Mouse (Mus musculus) layer of hippocampus, adult 11-12 months (tissue): ENCODE data around the gene Atp1b3.
A peak's percentile ranks its signal among the peaks of the same experiment; 100 is the strongest.
"Not testable (repeated sequence)": the region's sequence is repeated elsewhere in the genome, so short reads cannot be mapped to it uniquely, and the experiment has no call there.

Experiments used
- DNase-seq: peaks from one replicate; pipeline ENCODE4 v3.0.0; 2022; ENCODE audit warnings: low spot score

The Atp1b3 gene

GRCm38 (mm10) chr9:96363581-96364140 is 581 bp downstream of the Atp1b3 start:
- peak; percentile 67 for DNase-seq

DNA sequence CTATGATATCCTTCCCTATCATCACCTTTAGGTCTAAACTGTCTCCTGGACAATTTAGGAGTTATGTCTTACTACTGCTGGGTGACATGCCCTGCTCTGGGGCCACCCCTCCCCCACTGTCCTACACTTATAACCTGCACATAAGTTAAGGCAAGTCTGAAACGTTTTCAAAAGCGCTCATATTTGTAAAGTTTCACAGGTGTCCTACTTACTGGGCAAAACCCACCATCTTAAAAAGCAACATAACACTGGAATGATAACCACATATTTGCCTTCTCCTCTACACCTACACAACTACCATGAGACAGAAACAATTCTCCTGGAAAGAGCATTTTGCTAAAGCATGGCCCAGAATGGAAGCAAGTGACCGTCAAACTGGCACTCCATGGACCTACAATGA is 4.2 kb downstream of the Atp1b3 start:
- DNase-seq: no peak

DNA sequence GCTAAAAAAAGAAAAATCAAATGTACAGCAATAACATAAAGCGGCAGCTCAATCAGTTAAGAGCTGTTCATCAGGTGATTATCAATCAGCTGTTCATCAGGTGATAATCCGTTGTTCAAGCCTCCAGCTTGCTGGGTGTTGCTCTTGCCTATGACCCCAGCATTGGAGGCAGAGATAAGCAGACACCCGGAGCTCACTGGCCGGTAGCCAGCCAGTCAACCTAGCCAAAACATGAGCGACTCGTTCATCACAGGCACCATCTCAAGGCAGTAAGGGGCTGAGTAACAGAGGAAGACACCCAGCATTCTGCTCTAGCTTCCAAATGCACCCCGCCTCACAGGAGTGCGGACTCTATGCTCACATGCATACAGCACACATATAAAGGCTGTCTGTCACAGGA is 10.4 kb downstream of the Atp1b3 start:
- DNase-seq: no peak

GRCm38 (mm10) chr9:96353121-96353769 is 11.0 kb downstream of the Atp1b3 start:
- DNase-seq: no peak

DNA sequence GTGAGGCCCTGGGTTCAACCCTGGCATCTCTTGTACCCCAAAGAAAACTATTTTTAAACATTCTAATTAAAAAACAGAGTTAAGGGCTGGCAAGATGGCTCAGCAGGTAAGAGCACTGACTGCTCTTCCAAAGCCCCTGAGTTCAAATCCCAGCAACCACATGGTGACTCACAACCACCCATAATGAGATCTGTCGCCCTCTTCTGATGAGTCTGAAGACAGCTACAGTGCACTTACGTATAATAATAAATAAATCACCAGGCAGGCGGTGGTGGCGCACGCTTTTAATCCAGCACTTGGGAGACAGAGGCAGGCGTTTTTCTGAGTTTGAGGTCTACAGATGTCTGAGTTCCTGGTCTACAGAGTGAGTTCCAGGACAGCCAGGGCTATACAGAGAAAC is 12.5 kb downstream of the Atp1b3 start:
- not testable (repeated sequence) for DNase-seq

DNA sequence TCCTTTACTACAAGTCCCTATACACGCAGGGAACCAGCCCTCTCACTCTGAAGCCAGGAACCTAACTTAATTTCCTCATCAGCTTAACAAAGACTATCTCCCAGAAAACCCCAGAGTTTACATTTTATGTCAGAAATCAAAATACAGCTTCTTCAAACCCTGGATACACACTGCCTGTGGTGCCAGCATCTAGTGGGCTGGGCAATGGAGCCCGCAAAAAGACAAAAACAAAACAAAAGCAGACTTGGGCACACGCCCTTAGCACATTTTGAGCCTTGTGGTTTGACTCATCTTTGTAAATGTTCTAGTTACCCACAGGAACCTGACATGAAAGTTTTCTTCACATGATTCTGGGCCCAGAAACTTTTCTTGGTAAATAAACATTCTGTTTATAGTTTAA is 13.8 kb downstream of the Atp1b3 start:
- DNase-seq: no peak

- DNase-seq: peak; percentile 76
Observed at GRCm38 (mm10) chr9:96350010-96350409, 14.2 kb downstream of the Atp1b3 start.

GRCm38 (mm10) chr9:96348885-96349284 is 15.4 kb downstream of the Atp1b3 start:
- DNase-seq: no peak

DNA sequence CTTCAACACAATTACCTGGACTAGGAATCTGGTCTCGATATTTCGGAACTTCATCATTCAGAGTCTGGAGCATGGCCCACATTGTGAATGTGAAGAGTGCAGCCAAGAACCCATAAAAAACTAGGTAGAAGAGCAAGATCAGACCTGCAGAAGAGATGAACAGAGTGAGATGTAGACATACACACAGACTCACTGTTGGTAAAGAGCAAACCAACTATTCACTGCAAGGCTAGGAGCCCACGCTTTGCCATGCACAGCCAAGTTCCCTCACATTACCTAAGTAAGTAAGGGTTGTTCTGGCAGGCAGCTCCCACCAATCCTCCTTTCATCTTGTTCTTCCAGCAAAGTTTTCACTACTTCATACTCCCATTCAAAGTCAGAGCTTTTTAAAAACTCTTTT is 18.5 kb downstream of the Atp1b3 start:
- DNase-seq: no peak

DNA sequence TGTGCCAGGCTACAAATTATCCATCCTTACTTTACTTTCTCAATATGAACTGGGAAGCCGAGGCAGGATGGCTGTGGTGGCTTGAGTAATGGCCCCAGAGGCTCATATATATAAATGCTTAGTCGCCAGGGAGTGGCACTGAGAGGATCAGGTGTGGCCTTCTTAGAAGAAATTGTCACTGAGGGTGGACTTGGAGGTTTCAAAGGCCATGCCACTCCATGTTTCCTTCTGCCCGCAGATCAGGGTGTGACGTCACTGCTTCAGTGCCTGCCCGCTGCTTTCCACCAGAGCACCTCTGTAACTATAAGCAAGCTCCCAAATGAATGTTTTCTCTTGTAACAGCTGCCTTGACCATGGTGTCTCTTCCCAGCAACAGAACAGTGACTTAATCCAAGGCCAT is 33.1 kb downstream of the Atp1b3 start:
- no peak for DNase-seq

DNA sequence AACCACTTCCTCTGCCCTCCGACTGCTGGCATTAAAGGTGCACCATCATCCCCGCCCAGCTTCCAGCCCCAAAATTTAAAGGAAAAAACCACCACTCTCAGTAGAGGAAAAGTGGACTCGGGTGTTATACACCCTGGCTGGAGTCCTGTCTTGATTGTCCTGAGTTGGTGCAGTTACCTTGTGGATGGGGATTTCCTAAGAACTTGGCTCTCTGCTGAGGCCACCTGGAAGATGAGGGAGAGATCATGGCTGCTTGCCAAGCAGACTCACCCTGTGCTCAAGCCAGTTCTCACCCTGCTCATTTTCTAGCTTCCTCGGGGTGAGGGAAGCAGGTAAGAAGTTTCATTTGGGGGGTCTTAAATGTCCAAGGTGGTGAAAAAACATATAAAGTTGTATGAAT is 36.0 kb downstream of the Atp1b3 start:
- DNase-seq: no peak

GRCm38 (mm10) chr9:96326496-96326923 is 37.7 kb downstream of the Atp1b3 start:
- no peak for DNase-seq

GRCm38 (mm10) chr9:96324502-96324901 is 39.7 kb downstream of the Atp1b3 start:
- no peak for DNase-seq

- no peak for DNase-seq
Observed at GRCm38 (mm10) chr9:96322411-96323152, 41.7 kb downstream of the Atp1b3 start.

DNA sequence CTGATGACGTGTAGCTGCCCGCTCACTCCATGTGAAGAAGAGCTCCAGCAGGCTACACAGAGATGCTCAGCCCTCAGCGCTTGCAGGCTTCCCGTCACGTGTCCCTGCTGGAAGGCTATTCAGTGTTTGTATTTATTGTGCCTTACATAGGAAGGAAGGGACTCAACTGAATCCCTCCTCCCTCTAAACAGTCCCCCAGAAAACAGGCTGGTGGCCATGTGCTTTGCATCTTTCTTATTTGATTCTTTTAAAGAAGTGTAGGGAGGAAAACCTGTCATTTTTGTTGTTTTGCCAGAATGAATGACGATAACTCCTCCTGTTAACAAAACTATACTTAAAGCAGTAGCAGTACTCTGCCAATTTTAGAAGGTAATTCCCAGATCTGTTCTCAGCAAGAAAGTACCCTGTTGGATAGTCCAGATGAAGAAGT is 43.7 kb downstream of the Atp1b3 start:
- no peak for DNase-seq

- no peak for DNase-seq
Observed at GRCm38 (mm10) chr9:96319333-96319732, 44.9 kb downstream of the Atp1b3 start.

DNA sequence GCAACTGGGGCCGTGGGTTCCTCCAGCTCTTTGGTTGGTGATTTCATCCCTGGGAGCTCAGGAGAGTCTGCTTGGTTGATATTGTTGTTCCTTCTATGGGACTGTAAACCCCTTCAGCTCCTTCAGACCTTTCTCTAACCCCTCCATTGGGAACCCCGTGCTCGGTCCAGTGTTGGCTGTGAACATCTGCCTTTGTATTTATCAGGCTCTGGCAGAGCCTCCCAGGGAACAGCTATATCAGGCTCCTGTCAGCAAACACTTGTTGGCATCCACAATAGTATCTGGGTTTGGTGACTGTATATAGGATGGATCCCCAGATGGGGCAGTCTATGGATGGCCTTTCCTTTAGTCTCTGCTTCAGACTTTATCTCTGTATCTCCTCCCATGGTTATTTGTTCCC is 52.2 kb downstream of the Atp1b3 start:
- no peak for DNase-seq

GRCm38 (mm10) chr9:96308816-96309215 is 55.4 kb downstream of the Atp1b3 start:
- no peak for DNase-seq

DNA sequence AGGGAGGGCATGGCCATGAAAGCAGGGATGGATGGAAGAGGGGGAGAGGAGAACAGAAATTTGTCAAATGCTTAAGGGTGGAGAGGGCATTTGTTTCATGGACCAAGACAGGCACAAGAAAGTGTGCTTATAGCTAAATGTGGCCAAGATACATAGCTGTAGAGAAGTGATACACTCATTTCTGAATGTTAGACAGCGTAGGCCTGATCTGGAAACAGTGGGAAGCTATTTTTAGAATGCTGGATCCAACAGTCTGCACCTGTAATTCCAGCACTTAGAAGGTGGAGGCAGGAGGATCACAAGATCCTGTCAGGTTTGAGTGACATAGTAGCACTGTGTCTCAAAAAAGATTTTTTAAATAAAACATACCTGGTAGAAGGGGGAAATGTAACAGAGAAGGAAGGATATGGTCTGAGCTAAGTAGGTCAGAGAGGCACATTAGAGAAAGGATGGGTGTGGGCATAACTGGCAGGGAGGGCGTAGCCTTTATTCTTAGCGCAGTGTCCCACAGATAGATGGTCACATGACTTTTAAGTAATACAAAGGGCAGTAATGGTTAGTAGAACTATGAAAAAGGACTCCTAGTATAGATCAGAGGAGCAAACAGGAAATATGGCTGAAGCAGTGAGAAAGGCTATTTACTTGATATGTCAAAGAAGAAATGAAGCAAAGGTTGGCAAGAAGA is 64.8 kb downstream of the Atp1b3 start:
- no peak for DNase-seq

DNA sequence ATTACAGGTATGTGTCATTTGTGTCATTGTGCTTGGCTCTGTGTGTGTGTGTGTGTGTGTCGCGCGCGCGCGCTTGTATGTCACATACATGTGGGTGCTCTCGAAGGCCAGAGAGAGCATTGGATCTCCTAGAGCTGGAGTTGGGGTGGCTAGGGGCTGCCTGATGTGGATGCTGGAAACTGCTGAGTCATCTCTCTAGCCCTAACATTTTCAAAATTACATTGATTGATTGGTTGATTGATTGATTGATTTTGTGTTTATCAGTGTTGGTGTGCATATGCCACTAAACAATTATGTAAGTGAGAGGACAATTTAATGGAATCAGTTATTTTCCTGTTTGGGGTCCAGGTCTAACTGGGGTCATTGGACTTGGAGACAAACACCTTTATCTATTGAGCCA is 72.1 kb downstream of the Atp1b3 start:
- no peak for DNase-seq

DNA sequence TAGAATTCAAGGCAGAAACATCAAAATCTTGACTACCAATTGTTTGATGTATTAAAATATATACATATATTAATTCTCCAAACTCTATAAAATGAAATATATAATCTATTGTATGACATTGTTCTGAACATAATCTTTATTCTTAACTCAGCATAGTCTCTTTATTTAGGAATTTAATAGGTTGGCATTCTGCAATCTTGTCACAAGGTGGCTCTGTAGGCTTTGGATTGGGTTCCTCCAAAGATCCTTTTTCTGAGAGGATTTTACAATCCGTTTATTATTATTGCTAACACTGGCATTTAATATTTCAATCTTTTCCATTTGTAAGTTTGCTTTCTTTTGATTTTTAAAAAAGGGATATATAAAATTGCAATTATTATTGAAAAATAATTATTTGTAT is 79.3 kb downstream of the Atp1b3 start:
- no peak for DNase-seq
